Mouse (Mus musculus) intestine, postnatal 0 days (tissue): ENCODE measurements around the gene Mdm2. TPM values are rescaled to one million over a fixed set of nuclear protein-coding genes. Genes with fewer than 3 reads are reported as not detected.

ENCODE experiments used
- ATAC-seq: fragments of 200-750 bp; cut with Nextera tagmentation; 2 replicates; pipeline ENCODE4 v1.8.0; 2017; ENCODE audit warnings: mild to moderate bottlenecking, moderate TSS enrichment, moderate library complexity
- H3K27ac ChIP-seq: fragments of 300-500 bp; sonication (generic); 2 replicates; pipeline ENCODE4 v1.5.1; 2014; ENCODE audit warnings: mild to moderate bottlenecking, low read depth, low read length, moderate library complexity
- H3K27me3 ChIP-seq: fragments of 300-500 bp; sonication (generic); replicated peaks from 2 replicates; pipeline ENCODE4 v1.6.1; 2014; ENCODE audit warnings: low read length, mixed read lengths; ENCODE audit not compliant: control insufficient read depth, insufficient read depth
- H3K36me3 ChIP-seq: fragments of 300-500 bp; sonication (generic); 2 replicates; pipeline ENCODE4 v1.6.1; 2014; ENCODE audit warnings: mild to moderate bottlenecking, moderate library complexity; ENCODE audit not compliant: control insufficient read depth, insufficient read depth
- H3K4me1 ChIP-seq: fragments of 300-500 bp; sonication (generic); replicated peaks from 2 replicates; pipeline ENCODE4 v1.6.1; 2014; ENCODE audit warnings: antibody characterized with exemption, low read length, mixed read lengths; ENCODE audit not compliant: control insufficient read depth, insufficient read depth
- H3K4me2 ChIP-seq: fragments of 300-500 bp; sonication (generic); replicated peaks from 2 replicates; pipeline ENCODE4 v1.6.1; 2014; ENCODE audit warnings: low read depth, mild to moderate bottlenecking, moderate library complexity
- H3K4me3 ChIP-seq: fragments of 300-500 bp; sonication (generic); 2 replicates; pipeline ENCODE4 v1.5.1; 2014; ENCODE audit warnings: low read depth, low read length
- H3K9ac ChIP-seq: fragments of 300-500 bp; sonication (generic); 2 replicates; pipeline ENCODE4 v1.6.1; 2014; ENCODE audit warnings: mild to moderate bottlenecking, low read depth, low read length
- H3K9me3 ChIP-seq: fragments of 300-500 bp; sonication (generic); 2 replicates; pipeline ENCODE4 v1.6.1; 2016; ENCODE audit warnings: mixed run types; ENCODE audit not compliant: control insufficient read depth
- CTCF ChIP-seq: sonication (generic); IDR thresholded peaks from 2 replicates; pipeline ENCODE4 v1.5.1; 2016; ENCODE audit warnings: low read depth, mild to moderate bottlenecking, control low read depth, antibody characterized with exemption, moderate library complexity
- whole genome bisulfite sequencing: fragments of 180-500 bp; shearing (Covaris S2); extraction: QIAGEN DNeasy Blood & Tissue Kit; methylation state at CpG from one replicate; pipeline ENCODE4 v1.1.7; 2014; 5-methylcytosine and 5-hydroxymethylcytosine counted together
- polyA plus RNA-seq: library from polyadenylated mRNA; unstranded; fragments of >200 nt; fragmentation: Nextera tagmentation; extraction: Ambion mirVana; gene quantifications from 2 replicates; pipeline ENCODE4 v1.2.1, GENCODE M21; 2015

The Mdm2 gene
- polyA plus RNA-seq, 1 experiment from 2014 or later: 16.5 TPM

- ATAC-seq: no peak
- Histone ChIP-seq H3K27ac (no peak overlapping the region), H3K4me3 (no peak overlapping the region), H3K36me3 (peaks cover 41% of the 10 kb centered on the region), H3K27me3 (no peaks in the 10 kb centered on the region), H3K9me3 (no peaks in the 10 kb centered on the region), H3K4me2 (no peak overlapping the region), H3K4me1 (no peaks in the 10 kb centered on the region), H3K9ac (no peak overlapping the region)
- 78% methylated on average over 3 of the region's 3 CpGs for WGBS
- no peak for TF ChIP-seq CTCF
These were observed 23.5 kb downstream of the Mdm2 start for GRCm38 (mm10) chr10:117687018-117687417.

DNA sequence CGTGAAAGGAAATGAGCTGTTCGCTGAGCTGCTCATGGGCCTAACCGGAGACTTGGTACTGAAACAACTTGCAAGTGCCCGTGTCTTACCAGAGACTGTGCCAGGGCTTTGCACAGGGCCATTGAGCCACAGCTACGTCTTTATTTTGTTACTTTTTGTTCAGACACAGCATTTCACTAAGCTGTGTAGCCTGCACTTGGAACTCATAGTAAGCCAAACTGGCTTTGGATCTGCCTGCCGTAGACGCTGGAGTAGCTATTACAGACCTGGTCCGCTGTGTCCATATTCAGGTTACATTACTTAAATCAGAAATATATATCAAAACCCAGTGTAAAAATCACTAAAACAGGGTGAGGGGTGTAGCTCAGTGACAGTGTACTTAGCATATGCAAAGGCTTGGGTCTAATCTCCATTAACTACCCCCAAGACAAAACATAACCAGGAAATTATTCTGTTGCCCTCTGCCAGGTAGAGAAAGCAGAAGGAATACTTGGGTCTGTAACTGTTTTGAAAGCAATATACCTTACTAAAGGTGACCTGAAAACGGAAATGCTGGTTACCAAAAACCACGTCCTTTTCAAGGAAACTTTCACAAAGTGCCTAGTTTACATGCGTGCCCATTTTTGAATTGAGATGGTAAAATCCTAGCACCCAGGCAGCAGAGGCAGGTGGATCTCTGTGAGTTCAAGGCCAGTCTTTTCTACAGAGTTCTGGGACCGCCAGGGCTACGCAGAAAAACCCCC lies 24.5 kb downstream of the Mdm2 start:
- Histone ChIP-seq H3K4me2 (no peak overlapping the region), H3K27ac (no peak overlapping the region), H3K27me3 (no peaks in the 10 kb centered on the region), H3K36me3 (peaks cover 34% of the 10 kb centered on the region), H3K9ac (no peak overlapping the region), H3K4me3 (no peak overlapping the region), H3K9me3 (no peaks in the 10 kb centered on the region), H3K4me1 (no peaks in the 10 kb centered on the region)
- 95% methylated on average over 13 of the region's 13 CpGs for WGBS
- ATAC-seq: no peak
- TF ChIP-seq CTCF: no peak

DNA sequence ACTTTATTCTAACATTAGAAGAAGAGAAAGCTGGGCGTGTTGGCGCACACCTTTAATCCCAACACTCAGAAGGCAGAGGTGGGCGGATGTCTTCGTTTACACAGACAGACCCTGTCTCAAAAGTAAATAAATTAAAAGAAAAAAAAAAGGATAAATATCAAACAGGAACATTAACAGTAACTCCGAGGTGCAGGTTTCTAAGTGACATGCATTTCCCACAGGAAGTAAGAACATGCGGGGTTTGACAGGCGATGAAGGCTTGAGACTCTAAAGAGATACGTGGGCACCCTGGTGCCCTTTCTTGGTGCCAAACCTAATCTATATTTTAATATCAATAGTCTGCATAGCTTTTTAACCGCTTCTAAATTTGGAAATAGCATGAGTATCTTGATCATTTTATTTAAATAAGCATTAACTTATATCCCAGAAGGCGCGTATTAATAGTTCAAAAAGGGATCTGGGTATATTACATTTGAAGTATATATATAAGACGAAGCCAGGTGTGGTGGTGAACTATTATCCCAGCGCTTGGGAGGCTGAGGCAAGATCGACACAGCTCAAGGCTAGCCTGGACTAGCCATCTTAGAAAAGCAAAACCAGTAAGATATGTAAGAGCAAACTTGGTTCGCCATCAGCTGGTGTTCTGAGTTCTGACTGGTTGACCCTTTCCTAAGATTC lies 25.2 kb downstream of the Mdm2 start:
- Histone ChIP-seq H3K9me3 (no peaks in the 10 kb centered on the region), H3K36me3 (peaks cover 28% of the 10 kb centered on the region), H3K4me3 (no peak overlapping the region), H3K27ac (no peak overlapping the region), H3K4me2 (no peak overlapping the region), H3K27me3 (no peaks in the 10 kb centered on the region), H3K4me1 (no peaks in the 10 kb centered on the region), H3K9ac (no peak overlapping the region)
- TF ChIP-seq CTCF: no peak
- 88% methylated on average over 15 of the region's 15 CpGs for WGBS
- ATAC-seq: no peak

DNA sequence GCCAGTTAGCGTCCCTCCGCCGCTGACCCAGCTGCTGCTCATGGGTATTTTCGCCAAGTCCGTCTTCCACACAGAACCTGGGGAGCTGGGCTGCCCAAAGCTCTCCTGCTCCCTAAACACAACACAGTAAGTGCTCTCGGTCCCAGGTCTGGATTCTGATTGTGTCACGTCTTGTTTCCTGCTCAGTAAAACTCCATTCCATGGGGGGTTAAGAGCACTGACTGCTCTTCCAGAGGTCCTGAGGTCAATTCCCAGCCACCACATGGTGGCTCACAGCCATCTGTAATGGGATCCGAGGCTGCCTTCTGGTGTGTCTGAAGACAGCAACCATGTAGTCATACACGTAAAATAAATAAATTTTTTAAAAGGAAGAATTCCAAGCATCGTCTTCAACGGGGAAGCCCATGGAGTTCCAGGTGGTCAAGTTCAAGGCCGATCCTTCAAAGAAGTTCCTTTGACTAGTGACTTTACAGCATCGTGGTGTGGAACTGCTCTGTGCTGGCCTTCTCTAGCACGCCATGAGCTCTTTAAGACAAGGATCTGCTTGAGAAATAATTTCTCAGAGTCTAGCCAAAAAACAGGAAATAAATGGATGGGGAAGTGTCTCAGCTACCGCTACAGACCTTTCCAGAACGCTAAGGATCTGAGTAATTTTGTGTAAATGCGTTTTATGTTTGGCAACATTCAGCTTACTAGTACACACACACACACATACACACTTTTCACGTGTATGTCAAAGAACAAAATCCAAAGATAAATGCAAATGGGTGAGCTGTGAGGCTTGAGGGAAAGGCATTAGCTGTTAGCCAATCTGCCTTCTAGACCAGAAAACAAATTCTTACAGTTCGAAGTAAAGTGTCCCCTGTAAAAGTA lies 26.0 kb downstream of the Mdm2 start:
- H3K4me1 ChIP-seq: no peaks in the 10 kb centered on the region
- ATAC-seq: no peak
- H3K27me3 ChIP-seq: no peaks in the 10 kb centered on the region
- no peaks in the 10 kb centered on the region for H3K9me3 ChIP-seq
- no peak overlapping the region for H3K9ac ChIP-seq
- no peak overlapping the region for H3K4me2 ChIP-seq
- whole genome bisulfite sequencing: 86% methylated on average over 19 of the region's 19 CpGs
- H3K27ac ChIP-seq: no peak overlapping the region
- no peak overlapping the region for H3K4me3 ChIP-seq
- no peak for TF ChIP-seq CTCF
- H3K36me3 ChIP-seq: peaks cover 29% of the 10 kb centered on the region

GRCm38 (mm10) chr10:117683734-117684037 lies 26.9 kb downstream of the Mdm2 start:
- Histone ChIP-seq H3K27me3 (no peaks in the 10 kb centered on the region), H3K9me3 (no peaks in the 10 kb centered on the region), H3K36me3 (peaks cover 22% of the 10 kb centered on the region; the same call in 1 of the 2 replicates), H3K4me2 (no peak overlapping the region), H3K27ac (no peak overlapping the region), H3K4me1 (no peaks in the 10 kb centered on the region), H3K4me3 (no peak overlapping the region), H3K9ac (no peak overlapping the region)
- no peak for TF ChIP-seq CTCF
- ATAC-seq: no peak
- 93% methylated on average over 9 of the region's 9 CpGs for WGBS
